Mouse (Mus musculus): ENCODE data around the gene Cpb1. TPM values are rescaled to one million over a fixed set of nuclear protein-coding genes. Genes with fewer than 3 reads are reported as not detected.

The Cpb1 gene
- polyA plus RNA-seq (2014; fragmentation: Illumina TruSeq; extraction: RNeasy Lipid Tissue Mini Kit (QIAGEN cat#74804); ENCODE audit: low read depth, low replicate concordance): 10.3 TPM

GRCm38 (mm10) chr3:20275633-20276032 is at the start of gene Cpb1:
Gene Cpb1, minus strand, starts transcription at chr3:20275733.

GRCm38 (mm10) chr3:20242050-20242449 is 33.5 kb downstream of the Cpb1 start, which contains the start of gene Cpa3:
Gene Cpa3, minus strand, starts transcription at chr3:20242181.

Other genes with a start within 250 kb of the Cpb1 start
- gene Hps3, start 240.4 kb downstream of the Cpb1 start, polyA plus RNA-seq (2014; fragmentation: Illumina TruSeq; extraction: RNeasy Lipid Tissue Mini Kit (QIAGEN cat#74804); ENCODE audit: low read depth, low replicate concordance): 32.2 TPM
- 90.4 TPM for gene Hltf, start 217.9 kb downstream of the Cpb1 start, polyA plus RNA-seq (2014; fragmentation: Illumina TruSeq; extraction: RNeasy Lipid Tissue Mini Kit (QIAGEN cat#74804); ENCODE audit: low read depth, low replicate concordance)
- 92.1 TPM for gene Gyg, start 120.4 kb downstream of the Cpb1 start, polyA plus RNA-seq (2014; fragmentation: Illumina TruSeq; extraction: RNeasy Lipid Tissue Mini Kit (QIAGEN cat#74804); ENCODE audit: low read depth, low replicate concordance)
- gene Cpa3, start 33.6 kb downstream of the Cpb1 start, polyA plus RNA-seq (2014; fragmentation: Illumina TruSeq; extraction: RNeasy Lipid Tissue Mini Kit (QIAGEN cat#74804); ENCODE audit: low read depth, low replicate concordance): 6.7 TPM
- 1.2 TPM for gene Agtr1b, start 91.4 kb upstream of the Cpb1 start, polyA plus RNA-seq (2014; fragmentation: Illumina TruSeq; extraction: RNeasy Lipid Tissue Mini Kit (QIAGEN cat#74804); ENCODE audit: low read depth, low replicate concordance)

Measured in sigmoid colon, adult 10 weeks (tissue).